11 mouse cellular contexts compared by ENCODE assay signal in genomic region chr4:105456955-105457621, GRCm38 (mm10).
A peak's percentile ranks its signal among the peaks of the same experiment; 100 is the strongest.
DNase-seq lines count a peak whose midpoint lies in the region; ATAC-seq and TF ChIP-seq lines count a peak whose summit lies in the region.
"Had no signal": no experiment of that assay in that cellular context is flagged by ENCODE, and none has a peak within 500 bp of the region (broad histone marks: within the 10 kb centered on the region; RNA-seq: fewer than 3 reads in every experiment).

No protein-coding gene starts in this region.

- no peak for ATAC-seq in forebrain, postnatal 0 days
- no peak for ATAC-seq in forebrain, embryonic 13.5 days
- ATAC-seq in megakaryocyte, adult 5-6 weeks (ENCODE audit: poor library complexity, severe bottlenecking): no peak

- no peaks in the 10 kb centered on the region for H3K4me1 ChIP-seq in forebrain, postnatal 0 days (ENCODE audit: insufficient read depth)
- peaks cover 16% of the 10 kb centered on the region for H3K4me1 ChIP-seq in forebrain, embryonic 13.5 days

- no peaks in the 10 kb centered on the region for H3K27me3 ChIP-seq in forebrain, postnatal 0 days (ENCODE audit: insufficient read depth, low read length)
- no peaks in the 10 kb centered on the region for H3K27me3 ChIP-seq in forebrain, embryonic 13.5 days

- no peaks in the 10 kb centered on the region for H3K9me3 ChIP-seq in forebrain, postnatal 0 days (ENCODE audit: low read length)
- no peaks in the 10 kb centered on the region for H3K9me3 ChIP-seq in forebrain, embryonic 13.5 days (replicated peaks)

- no peak overlapping the region for H3K9ac ChIP-seq in forebrain, postnatal 0 days
- H3K9ac ChIP-seq in forebrain, embryonic 13.5 days: no peak overlapping the region

- no peak for TF ChIP-seq CTCF in forebrain, postnatal 0 days (IDR thresholded peaks at IDR 0.05; ENCODE audit: low read depth)

- peak; percentile 1 for DNase-seq in forebrain, postnatal 0 days
- DNase-seq in adrenal gland, adult 18-20 months (ENCODE audit: low spot score in 2 of 2): peak; percentile 22 to 36
- peak; percentile 67 to 80 for DNase-seq in gastrocnemius, adult 8-10 months (ENCODE audit: low spot score in 2 of 2)
- peak; percentile 42 for DNase-seq in lung, postnatal 14 days
- DNase-seq in left cerebral cortex, adult 9 months (ENCODE audit: low spot score in 2 of 2): no peak
- no peak for DNase-seq in thymus, postnatal 14 days
- DNase-seq: right cerebral cortex, postnatal 25 days had no signal

- H3K27ac ChIP-seq in forebrain, postnatal 0 days (ENCODE audit: low read depth, low read length): no peak overlapping the region
- H3K27ac ChIP-seq in forebrain, embryonic 13.5 days: no peak overlapping the region
- H3K27ac ChIP-seq: macrophage had no signal

- H3K4me2 ChIP-seq in forebrain, postnatal 0 days (ENCODE audit: low read depth): no peak overlapping the region
- no peak overlapping the region for H3K4me2 ChIP-seq in forebrain, embryonic 13.5 days

- H3K4me3 ChIP-seq in forebrain, postnatal 0 days (ENCODE audit: low read depth, low read length): no peak overlapping the region
- no peak overlapping the region for H3K4me3 ChIP-seq in forebrain, embryonic 13.5 days
- H3K4me3 ChIP-seq: erythroblast, embryonic 14.5 days had no signal

- H3K36me3 ChIP-seq in forebrain, postnatal 0 days (ENCODE audit: insufficient read depth): no peaks in the 10 kb centered on the region
- no peaks in the 10 kb centered on the region for H3K36me3 ChIP-seq in forebrain, embryonic 13.5 days (ENCODE audit: poor library complexity, severe bottlenecking)

- WGBS in forebrain, postnatal 0 days: 76% methylated on average over 11 of the region's 11 CpGs
- 90% methylated on average over 11 of the region's 11 CpGs for WGBS in forebrain, embryonic 13.5 days

Comparison
In these comparisons a context has a peak if more than half of its experiments do, and no peak if none do; other contexts are left out.
1. DNase-seq: peak in forebrain, postnatal 0 days (single experiment), adrenal gland, adult 18-20 months (2 of 2), gastrocnemius, adult 8-10 months (2 of 2) and lung, postnatal 14 days (single experiment); none in left cerebral cortex, adult 9 months (0 of 2) and thymus, postnatal 14 days (single experiment).